Mouse (Mus musculus) MEL (cell line): ENCODE results near the gene Mnd1. TPM values are rescaled to one million over a fixed set of nuclear protein-coding genes. Genes with fewer than 3 reads are reported as not detected.
A peak's percentile ranks its signal among the peaks of the same experiment; 100 is the strongest.

Experiments used
- DNase-seq: peaks from one replicate; pipeline ENCODE4 v3.0.0; 2011; ENCODE audit warnings: low read depth, low spot score
- H3K27ac ChIP-seq: 2 replicates; pipeline ENCODE4 v1.5.1; 2012; ENCODE audit warnings: low read depth, mild to moderate bottlenecking, control low read depth, low read length, moderate library complexity; ENCODE audit not compliant: control insufficient read depth
- H3K27me3 ChIP-seq, 2 experiments: fragments of 150-350 bp in 1 of 2; sonication (generic) in 1 of 2; 2 replicates each; pipeline ENCODE4 v1.6.1; 2012; ENCODE audit warnings: low read length in 2 of 2, mild to moderate bottlenecking in 2 of 2, improper control_type of control experiment in 1 of 2, moderate library complexity in 1 of 2; ENCODE audit not compliant: insufficient read depth in 2 of 2, control insufficient read depth in 1 of 2
- H3K36me3 ChIP-seq, 2 experiments: 2 replicates each; pipeline ENCODE4 v1.6.1; 2012 to 2014; ENCODE audit warnings: low read length in 2 of 2, improper control_type of control experiment in 1 of 2, inconsistent platforms in 1 of 2, mild to moderate bottlenecking in 1 of 2; ENCODE audit not compliant: insufficient read depth in 2 of 2, control insufficient read depth in 1 of 2
- H3K4me1 ChIP-seq, 2 experiments: fragments of 150-350 bp in 1 of 2; sonication (generic) in 1 of 2; 2 replicates each; pipeline ENCODE4 v1.6.1; 2012; ENCODE audit warnings: low read length in 2 of 2, improper control_type of control experiment in 1 of 2, mild to moderate bottlenecking in 1 of 2; ENCODE audit not compliant: insufficient read depth in 2 of 2, control insufficient read depth in 1 of 2
- H3K4me3 ChIP-seq, 2 experiments: fragments of 150-350 bp in 1 of 2; sonication (generic) in 1 of 2; 2 replicates each; pipeline ENCODE4 v1.5.1; 2012; ENCODE audit warnings: low read depth in 2 of 2, low read length in 2 of 2, mild to moderate bottlenecking in 2 of 2, moderate library complexity in 2 of 2, control low read depth in 1 of 2, improper control_type of control experiment in 1 of 2; ENCODE audit not compliant: control insufficient read depth in 1 of 2, insufficient read depth in 1 of 2
- H3K79me2 ChIP-seq: 2 replicates; pipeline ENCODE4 v1.6.1; 2012; ENCODE audit warnings: mild to moderate bottlenecking, low read length, moderate library complexity; ENCODE audit not compliant: control insufficient read depth, poor library complexity, insufficient read depth
- H3K9ac ChIP-seq: 2 replicates; pipeline ENCODE4 v1.6.1; 2012; ENCODE audit warnings: low read depth, mild to moderate bottlenecking, control low read depth, low read length, moderate library complexity; ENCODE audit not compliant: control insufficient read depth, poor library complexity, severe bottlenecking
- H3K9me3 ChIP-seq: fragments of 150-350 bp; sonication (generic); replicated peaks from 2 replicates; pipeline ENCODE4 v1.6.1; 2012; ENCODE audit warnings: mild to moderate bottlenecking, low read length, improper control_type of control experiment, moderate library complexity; ENCODE audit not compliant: insufficient read depth
- BHLHE40 ChIP-seq: IDR thresholded peaks from 2 replicates; pipeline ENCODE4 v1.6.1; 2012; ENCODE audit warnings: low read depth, mild to moderate bottlenecking, inconsistent platforms, low read length, improper control_type of control experiment, borderline replicate concordance
- CHD1 ChIP-seq: IDR thresholded peaks from 2 replicates; pipeline ENCODE4 v1.6.1; 2012; ENCODE audit warnings: low read depth, mild to moderate bottlenecking, inconsistent platforms, low read length, improper control_type of control experiment
- CHD2 ChIP-seq: IDR thresholded peaks from 2 replicates; pipeline ENCODE4 v1.6.1; 2011; ENCODE audit warnings: low read length, improper control_type of control experiment
- CTCF ChIP-seq, 3 experiments: IDR thresholded peaks in 2 of 3; conservative IDR thresholded peaks in 1 of 3; 2 replicates each; pipeline ENCODE4 v1.5.1; 2011 to 2012; ENCODE audit warnings: low read length in 3 of 3, low read depth in 2 of 3, mild to moderate bottlenecking in 2 of 3, improper control_type of control experiment in 1 of 3, inconsistent platforms in 1 of 3, mixed read lengths in 1 of 3, moderate library complexity in 1 of 3; ENCODE audit not compliant: control insufficient read depth in 1 of 3, insufficient read depth in 1 of 3, poor library complexity in 1 of 3, severe bottlenecking in 1 of 3
- E2F4 ChIP-seq: IDR thresholded peaks from 2 replicates; pipeline ENCODE4 v1.6.1; 2011; ENCODE audit warnings: low read depth, low read length, improper control_type of control experiment, borderline replicate concordance
- ELF1 ChIP-seq: IDR thresholded peaks from 2 replicates; pipeline ENCODE4 v1.6.1; 2014; ENCODE audit warnings: low read depth, mild to moderate bottlenecking, inconsistent platforms, low read length, improper control_type of control experiment, moderate library complexity
- EP300 ChIP-seq, 2 experiments: IDR thresholded peaks; 2 replicates each; pipeline ENCODE4 v1.6.1; 2011; ENCODE audit warnings: improper control_type of control experiment in 2 of 2, low read length in 2 of 2, low read depth in 1 of 2, mild to moderate bottlenecking in 1 of 2
- ETS1 ChIP-seq: IDR thresholded peaks from 2 replicates; pipeline ENCODE4 v1.6.1; 2012; ENCODE audit warnings: low read depth, mild to moderate bottlenecking, inconsistent platforms, low read length, improper control_type of control experiment, moderate library complexity
- GABPA ChIP-seq: IDR thresholded peaks from 2 replicates; pipeline ENCODE4 v1.6.1; 2012; ENCODE audit warnings: low read depth, mild to moderate bottlenecking, inconsistent platforms, low read length, improper control_type of control experiment, moderate library complexity
- GATA1 ChIP-seq: IDR thresholded peaks from 2 replicates; pipeline ENCODE4 v1.6.1; 2011; ENCODE audit warnings: low read depth, low read length, improper control_type of control experiment
- HCFC1 ChIP-seq: IDR thresholded peaks from 2 replicates; pipeline ENCODE4 v1.6.1; 2012; ENCODE audit warnings: low read depth, mild to moderate bottlenecking, inconsistent platforms, low read length, improper control_type of control experiment, moderate library complexity
- JUND ChIP-seq: IDR thresholded peaks from 2 replicates; pipeline ENCODE4 v1.6.1; 2011; ENCODE audit warnings: low read depth, mild to moderate bottlenecking, improper control_type of control experiment, low read length
- KAT2A ChIP-seq: conservative IDR thresholded peaks from 2 replicates; pipeline ENCODE4 v1.6.1; 2012; ENCODE audit warnings: low read depth, low read length, improper control_type of control experiment, inconsistent platforms
- MAFK ChIP-seq: IDR thresholded peaks from 2 replicates; pipeline ENCODE4 v1.6.1; 2011; ENCODE audit warnings: low read depth, mild to moderate bottlenecking, low read length, improper control_type of control experiment, borderline replicate concordance
- MAX ChIP-seq: IDR thresholded peaks from 2 replicates; pipeline ENCODE4 v1.6.1; 2011; ENCODE audit warnings: low read length, improper control_type of control experiment
- MAZ ChIP-seq: IDR thresholded peaks from 2 replicates; pipeline ENCODE4 v1.6.1; 2012; ENCODE audit warnings: low read depth, mild to moderate bottlenecking, inconsistent platforms, low read length, improper control_type of control experiment
- MEF2A ChIP-seq: IDR thresholded peaks from 2 replicates; pipeline ENCODE4 v1.6.1; 2014; ENCODE audit warnings: low read depth, mild to moderate bottlenecking, inconsistent platforms, low read length, improper control_type of control experiment; ENCODE audit not compliant: poor library complexity, insufficient replicate concordance, severe bottlenecking; ENCODE audit errors: extremely low read depth
- MXI1 ChIP-seq: IDR thresholded peaks from 2 replicates; pipeline ENCODE4 v1.6.1; 2011; ENCODE audit warnings: mild to moderate bottlenecking, low read depth, low read length, improper control_type of control experiment
- MYB ChIP-seq: IDR thresholded peaks from 2 replicates; pipeline ENCODE4 v1.6.1; 2011; ENCODE audit warnings: mild to moderate bottlenecking, low read depth, low read length, improper control_type of control experiment
- MYC ChIP-seq: IDR thresholded peaks from 2 replicates; pipeline ENCODE4 v1.6.1; 2011; ENCODE audit warnings: low read depth, mild to moderate bottlenecking, low read length, improper control_type of control experiment, moderate library complexity
- NELFE ChIP-seq: IDR thresholded peaks from 2 replicates; pipeline ENCODE4 v1.6.1; 2011; ENCODE audit warnings: low read depth, low read length, improper control_type of control experiment
- NRF1 ChIP-seq: IDR thresholded peaks from 2 replicates; pipeline ENCODE4 v1.6.1; 2014; ENCODE audit warnings: low read depth, mild to moderate bottlenecking, inconsistent platforms, low read length, improper control_type of control experiment, moderate library complexity; ENCODE audit not compliant: poor library complexity, insufficient read depth, severe bottlenecking
- POLR2A ChIP-seq, 2 experiments: IDR thresholded peaks; 2 replicates each; pipeline ENCODE4 v1.6.1; 2011 to 2012; ENCODE audit warnings: low read length in 2 of 2, mild to moderate bottlenecking in 2 of 2, control low read depth in 1 of 2, improper control_type of control experiment in 1 of 2, low read depth in 1 of 2, moderate library complexity in 1 of 2; ENCODE audit not compliant: control insufficient read depth in 1 of 2, insufficient read depth in 1 of 2, poor library complexity in 1 of 2
- POLR2AphosphoS2 ChIP-seq: IDR thresholded peaks from 2 replicates; pipeline ENCODE4 v1.6.1; 2011; ENCODE audit warnings: low read length, improper control_type of control experiment
- POLR2AphosphoS5 ChIP-seq: IDR thresholded peaks from 2 replicates; pipeline ENCODE4 v1.6.1; 2012; ENCODE audit warnings: low read depth, borderline replicate concordance, mild to moderate bottlenecking, inconsistent platforms, low read length, moderate library complexity, mixed read lengths
- RAD21 ChIP-seq: IDR thresholded peaks from 2 replicates; pipeline ENCODE4 v1.6.1; 2011; ENCODE audit warnings: mild to moderate bottlenecking, low read depth, low read length, improper control_type of control experiment
- RCOR1 ChIP-seq: IDR thresholded peaks from 2 replicates; pipeline ENCODE4 v1.6.1; 2012; ENCODE audit warnings: low read depth, mild to moderate bottlenecking, inconsistent platforms, low read length, improper control_type of control experiment
- SIN3A ChIP-seq: IDR thresholded peaks from 2 replicates; pipeline ENCODE4 v1.6.1; 2012; ENCODE audit warnings: low read length, improper control_type of control experiment, inconsistent platforms
- TAL1 ChIP-seq: IDR thresholded peaks from 2 replicates; pipeline ENCODE4 v1.6.1; 2012; ENCODE audit warnings: mild to moderate bottlenecking, inconsistent platforms, low read length, moderate library complexity, mixed read lengths
- TBP ChIP-seq: IDR thresholded peaks from 2 replicates; pipeline ENCODE4 v1.8.0; 2011; ENCODE audit warnings: low read depth, low read length, improper control_type of control experiment
- TCF12 ChIP-seq: IDR thresholded peaks from 2 replicates; pipeline ENCODE4 v1.6.1; 2014; ENCODE audit warnings: low read depth, mild to moderate bottlenecking, inconsistent platforms, low read length, improper control_type of control experiment, moderate library complexity
- UBTF ChIP-seq: IDR thresholded peaks from 2 replicates; pipeline ENCODE4 v1.6.1; 2012; ENCODE audit warnings: low read depth, mild to moderate bottlenecking, inconsistent platforms, low read length, improper control_type of control experiment, moderate library complexity, borderline replicate concordance; ENCODE audit not compliant: insufficient read depth
- USF1 ChIP-seq: IDR thresholded peaks from 2 replicates; pipeline ENCODE4 v1.6.1; 2014; ENCODE audit warnings: low read depth, mild to moderate bottlenecking, inconsistent platforms, low read length, improper control_type of control experiment, moderate library complexity
- ZC3H11A ChIP-seq: IDR thresholded peaks from 2 replicates; pipeline ENCODE4 v1.6.1; 2012; ENCODE audit warnings: low read depth, mild to moderate bottlenecking, inconsistent platforms, low read length, improper control_type of control experiment
- ZKSCAN1 ChIP-seq: IDR thresholded peaks from 2 replicates; pipeline ENCODE4 v1.6.1; 2012; ENCODE audit warnings: low read depth, mild to moderate bottlenecking, inconsistent platforms, low read length, improper control_type of control experiment, moderate library complexity
- ZMIZ1 ChIP-seq: IDR thresholded peaks from 2 replicates; pipeline ENCODE4 v1.6.1; 2012; ENCODE audit warnings: low read depth, mild to moderate bottlenecking, inconsistent platforms, low read length, improper control_type of control experiment, moderate library complexity
- ZNF384 ChIP-seq: IDR thresholded peaks from 2 replicates; pipeline ENCODE4 v1.6.1; 2012; ENCODE audit warnings: low read depth, mild to moderate bottlenecking, inconsistent platforms, low read length, improper control_type of control experiment
- polyA plus RNA-seq, 2 experiments: library from polyadenylated mRNA; stranded (reverse) in 1 of 2; unstranded in 1 of 2; fragments of >175 nt in 1 of 2; fragments of >200 nt in 1 of 2; gene quantifications; 2 replicates each; pipeline versions ENCODE4 v1.2.1 to v1.2.4; 2012; ENCODE audit warnings: low replicate concordance in 2 of 2, low read depth in 1 of 2; ENCODE audit not compliant: insufficient read length in 2 of 2, insufficient read depth in 1 of 2, missing spikeins in 1 of 2
- total RNA-seq: library from RNA; depleted of rRNA; stranded (reverse); fragments of 300-350 nt; gene quantifications from 2 replicates; pipeline ENCODE4 v1.2.3, GENCODE M21; 2012; rRNA removed

Mnd1 gene
- total RNA-seq = 11.2 and 12.5 TPM in 2 replicates
- polyA plus RNA-seq = 10 to 100 TPM in 1 of 2 experiments, not detected in 1; 11.0 TPM

GRCm38 (mm10) chr3:84155558-84156006 is at the start of gene Mnd1:
Gene Mnd1, minus strand, starts transcription at chr3:84155786.
- Histone ChIP-seq H3K9ac (peak within 1 kb of the TSS; percentile 97), H3K27me3 (no peaks in the 10 kb centered on the region), H3K79me2 (peaks cover 3% of the 10 kb centered on the region; the same call in 1 of the 2 replicates), H3K27ac (peak within 1 kb of the TSS; percentile 88), H3K4me1 (no peaks in the 10 kb centered on the region; a peak in 1 of 4 replicates), H3K9me3 (no peaks in the 10 kb centered on the region), H3K36me3 (peaks cover 0 to 4% of the 10 kb centered on the region in 2 experiments; a peak in 2 of 4 replicates), H3K4me3 (peak within 1 kb of the TSS; percentile 76)
- DNase-seq = peak; percentile 96
- TF ChIP-seq CHD1 = no peak
- peak; percentile 70; the same call in 1 of the 2 replicates for TF ChIP-seq MYC
- no peak; the same call in 1 of the 2 replicates for TF ChIP-seq POLR2AphosphoS2
- no peak for TF ChIP-seq E2F4
- TF ChIP-seq MAX = peak; percentile 87
- peak; percentile 67; the same call in 1 of the 2 replicates for TF ChIP-seq SIN3A
- TF ChIP-seq KAT2A = no peak
- TF ChIP-seq MYB = no peak
- peak; percentile 39; the same call in 1 of the 2 replicates for TF ChIP-seq TCF12
- no peak for TF ChIP-seq ZNF384
- no peak for TF ChIP-seq USF1
- no peak for TF ChIP-seq ZMIZ1
- TF ChIP-seq TAL1 = no peak
- TF ChIP-seq POLR2AphosphoS5 = no peak
- TF ChIP-seq NELFE = peak; percentile 71
- TF ChIP-seq CTCF (IDR thresholded peaks at IDR 0.05 in 2 of 3, conservative IDR thresholded peaks at IDR 0.05 in 1 of 3; ENCODE audit: control insufficient read depth in 1 of 3, insufficient read depth in 1 of 3, low read depth in 2 of 3, low read length in 3 of 3, poor library complexity in 1 of 3, severe bottlenecking in 1 of 3) = peak in 2 of 3 experiments; percentile 81 to 86; a peak in 5 of 6 replicates
- no peak for TF ChIP-seq EP300 (IDR thresholded peaks at IDR 0.05; ENCODE audit: low read depth in 1 of 2, low read length in 2 of 2)
- TF ChIP-seq POLR2A (IDR thresholded peaks at IDR 0.05; ENCODE audit: control insufficient read depth in 1 of 2, insufficient read depth in 1 of 2, low read depth in 1 of 2, low read length in 2 of 2, poor library complexity in 1 of 2) = peak; percentile 69 to 72
- TF ChIP-seq GATA1 = no peak
- peak; percentile 9; the same call in 1 of the 2 replicates for TF ChIP-seq ZC3H11A
- peak; percentile 41 for TF ChIP-seq RAD21
- no peak for TF ChIP-seq ZKSCAN1
- no peak for TF ChIP-seq TBP
- TF ChIP-seq BHLHE40 = no peak
- no peak for TF ChIP-seq GABPA
- peak; percentile 91 for TF ChIP-seq MXI1
- peak; percentile 52; the same call in 1 of the 2 replicates for TF ChIP-seq MAZ
- TF ChIP-seq NRF1 = no peak; the same call in 1 of the 2 replicates
- TF ChIP-seq MEF2A = no peak
- no peak for TF ChIP-seq JUND
- TF ChIP-seq ELF1 = no peak
- no peak for TF ChIP-seq MAFK
- no peak; the same call in 1 of the 2 replicates for TF ChIP-seq ETS1
- TF ChIP-seq HCFC1 = peak; percentile 60; the same call in 1 of the 2 replicates
- TF ChIP-seq CHD2 = no peak
- no peak for TF ChIP-seq RCOR1
- no peak for TF ChIP-seq UBTF
